Mouse (Mus musculus): ENCODE results near the gene Acat2. TPM values are rescaled to one million over a fixed set of nuclear protein-coding genes. Genes with fewer than 3 reads are reported as not detected.

Gene Acat2
- total and polyA plus RNA-seq, 3 experiments = 48.6 to 128 (median 58.6) TPM

- TF ChIP-seq KAT2A (IDR thresholded peaks at IDR 0.05; ENCODE audit: insufficient replicate concordance, low read length) = peak; percentile 98
- TF ChIP-seq E2F4 (IDR thresholded peaks at IDR 0.05; ENCODE audit: insufficient replicate concordance, low read depth, low read length) = 0 out of 2 replicates have a peak, but pooled peaks have one; percentile 40
- no peak for TF ChIP-seq RAD21 (IDR thresholded peaks at IDR 0.05; ENCODE audit: low read depth, low read length)
- TF ChIP-seq MAX (IDR thresholded peaks at IDR 0.05; ENCODE audit: low read length) = peak; percentile 94
- TF ChIP-seq SIN3A (IDR thresholded peaks at IDR 0.05; ENCODE audit: low read length) = peak; percentile 90; the same call in 1 of the 2 replicates
- TF ChIP-seq ZC3H11A (IDR thresholded peaks at IDR 0.05; ENCODE audit: low read depth, low read length) = no peak
- TF ChIP-seq IRF4 (IDR thresholded peaks at IDR 0.05; ENCODE audit: low read depth, low read length) = peak; percentile 68; the same call in 1 of the 2 replicates
These were observed 32.0 kb upstream of the Acat2 start (continued) for GRCm38 (mm10) chr17:12992470-12992991.

GRCm38 (mm10) chr17:12991635-12992358 lies 31.2 kb upstream of the Acat2 start:
- in situ Hi-C loops (cut with MboI; ENCODE audit: low pct_ligation_motif_present, low pct_unique_long_range_greater_than_20kb, low sequenced_read_pairs) = no loop called here
- H3K4me3 ChIP-seq (replicated peaks in 1 of 3; ENCODE audit: low read depth in 2 of 3, low read length in 2 of 3, poor library complexity in 1 of 3) = peak overlapping the region; percentile 59 to 99 (median 87)
- H3K4me2 ChIP-seq (ENCODE audit: insufficient read depth, low read depth, poor library complexity, severe bottlenecking) = no peak overlapping the region
- H3K27ac ChIP-seq (ENCODE audit: insufficient read depth, low read depth) = peak overlapping the region; percentile 93
- H3K27me3 ChIP-seq (replicated peaks) = no peaks in the 10 kb centered on the region
- DNase-seq (ENCODE audit: extremely low read depth) = peak; percentile 67
- H3K4me1 ChIP-seq (ENCODE audit: control insufficient read depth in 1 of 2, insufficient read depth in 2 of 2) = peaks cover 0 to 31% of the 10 kb centered on the region in 2 experiments; a peak in 2 of 4 replicates
- H3K79me2 ChIP-seq (replicated peaks; ENCODE audit: control insufficient read depth, extremely low read depth, insufficient read depth, poor library complexity, severe bottlenecking) = peaks cover 41% of the 10 kb centered on the region
- peak overlapping the region; percentile 96 for H3K9ac ChIP-seq (ENCODE audit: insufficient read depth, low read depth)
- dilution Hi-C loops (cut with MboI; ENCODE audit: extremely low pct_ligation_motif_present, extremely low pct_unique_long_range_greater_than_20kb, low sequenced_read_pairs) = no loop called here
- peaks cover 0 to 9% of the 10 kb centered on the region in 2 experiments for H3K36me3 ChIP-seq (replicated peaks in 1 of 2; ENCODE audit: control insufficient read depth in 1 of 2, insufficient read depth in 1 of 2, low read length in 1 of 2)
- H3K9me3 ChIP-seq (replicated peaks; ENCODE audit: low read length) = no peaks in the 10 kb centered on the region
- TF ChIP-seq USF2 (conservative IDR thresholded peaks at IDR 0.05; ENCODE audit: low read depth, low read length) (no peak), UBTF (IDR thresholded peaks at IDR 0.05; ENCODE audit: low read depth, low read length) (peak; percentile 50; the same call in 1 of the 2 replicates), JUN (IDR thresholded peaks at IDR 0.05; ENCODE audit: insufficient read depth, low read depth, low read length) (no peak), NELFE (IDR thresholded peaks at IDR 0.05; ENCODE audit: low read depth, low read length) (peak; percentile 59; the same call in 1 of the 2 replicates), IRF4 (IDR thresholded peaks at IDR 0.05; ENCODE audit: low read depth, low read length) (no peak), POLR2AphosphoS2 (IDR thresholded peaks at IDR 0.05; ENCODE audit: low read depth, low read length) (no peak), MXI1 (IDR thresholded peaks at IDR 0.05; ENCODE audit: low read depth, low read length) (peak; percentile 69; the same call in 1 of the 2 replicates), ZNF384 (IDR thresholded peaks at IDR 0.05; ENCODE audit: low read depth, low read length) (no peak), PAX5 (IDR thresholded peaks at IDR 0.05; ENCODE audit: low read length) (no peak), MYC (IDR thresholded peaks at IDR 0.05; ENCODE audit: low read depth, low read length) (no peak), BHLHE40 (IDR thresholded peaks at IDR 0.05; ENCODE audit: low read depth, low read length) (0 out of 2 replicates have a peak, but pooled peaks have one; percentile 5), TCF12 (IDR thresholded peaks at IDR 0.05; ENCODE audit: low read depth, low read length) (0 out of 2 replicates have a peak, but pooled peaks have one; percentile 46), ZMIZ1 (IDR thresholded peaks at IDR 0.05; ENCODE audit: low read depth, low read length) (peak; percentile 32), E2F4 (IDR thresholded peaks at IDR 0.05; ENCODE audit: insufficient replicate concordance, low read depth, low read length) (no peak), CTCF (conservative IDR thresholded peaks at IDR 0.05 in 1 of 2, IDR thresholded peaks at IDR 0.05 in 1 of 2; ENCODE audit: low read depth in 2 of 2, low read length in 2 of 2) (no peak), ELF1 (IDR thresholded peaks at IDR 0.05; ENCODE audit: low read depth, low read length) (peak; percentile 69), SMC3 (IDR thresholded peaks at IDR 0.05; ENCODE audit: low read depth, low read length) (no peak), NRF1 (IDR thresholded peaks at IDR 0.05; ENCODE audit: low read depth, low read length) (no peak), POLR2A (IDR thresholded peaks at IDR 0.05; ENCODE audit: low read depth, low read length) (peak; percentile 46), SIN3A (IDR thresholded peaks at IDR 0.05; ENCODE audit: low read length) (peak; percentile 61; the same call in 1 of the 2 replicates), RCOR1 (conservative IDR thresholded peaks at IDR 0.05; ENCODE audit: low read depth, low read length) (no peak), MAFK (IDR thresholded peaks at IDR 0.05; ENCODE audit: insufficient replicate concordance, low read length) (no peak), MAX (IDR thresholded peaks at IDR 0.05; ENCODE audit: low read length) (no peak; the same call in 1 of the 2 replicates), ZKSCAN1 (IDR thresholded peaks at IDR 0.05; ENCODE audit: borderline replicate concordance, low read depth, low read length) (no peak), TBP (conservative IDR thresholded peaks at IDR 0.05; ENCODE audit: low read depth, low read length) (no peak), CHD1 (IDR thresholded peaks at IDR 0.05; ENCODE audit: low read depth, low read length) (no peak), ETS1 (conservative IDR thresholded peaks at IDR 0.05; ENCODE audit: low read depth, low read length) (no peak), USF1 (IDR thresholded peaks at IDR 0.05; ENCODE audit: low read depth, low read length) (no peak), GABPA (IDR thresholded peaks at IDR 0.05; ENCODE audit: insufficient replicate concordance, low read depth, low read length) (no peak), RAD21 (IDR thresholded peaks at IDR 0.05; ENCODE audit: low read depth, low read length) (no peak), CHD2 (IDR thresholded peaks at IDR 0.05; ENCODE audit: low read length) (no peak), JUND (conservative IDR thresholded peaks at IDR 0.05; ENCODE audit: low read depth, low read length) (no peak), ZC3H11A (IDR thresholded peaks at IDR 0.05; ENCODE audit: low read depth, low read length) (no peak)

All from CH12.LX (cell line).